Mouse (Mus musculus): ENCODE measurements around the gene Homer1. TPM values are rescaled to one million over a fixed set of nuclear protein-coding genes. Genes with fewer than 3 reads are reported as not detected.

The Homer1 gene
- total and polyA plus RNA-seq, 2 experiments from 2014 or later = 14.8 to 71.9 TPM

DNA sequence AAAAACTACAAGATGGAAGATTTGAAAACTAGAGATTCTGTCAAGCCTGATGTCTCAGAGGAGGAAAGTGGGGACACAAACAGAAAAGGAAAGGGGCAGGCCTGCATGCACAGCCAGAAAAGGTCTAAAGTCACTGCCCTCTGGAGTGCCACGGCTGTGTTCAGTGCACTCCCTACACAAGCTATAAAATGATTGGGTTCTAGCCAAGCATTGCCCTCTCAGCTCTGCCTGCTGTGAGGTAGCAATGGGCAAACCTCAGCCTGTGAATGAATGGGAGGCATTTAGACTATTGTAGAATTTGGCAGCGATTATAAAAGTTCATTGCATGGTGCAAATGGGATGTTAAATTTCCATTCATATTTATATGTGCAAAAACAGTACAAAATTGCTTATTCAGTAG is 120.3 kb downstream of the Homer1 start:
- WGBS = 79% methylated on average over 2 of the region's 2 CpGs
- H3K9ac ChIP-seq (replicated peaks; ENCODE audit: low read depth, low read length) = no peak overlapping the region
- H3K4me2 ChIP-seq (ENCODE audit: low read depth, low read length) = no peak overlapping the region
- ATAC-seq (ENCODE audit: insufficient read depth, low read depth) (no peak), DNase-seq (ENCODE audit: low spot score) (no peak)
- no peaks in the 10 kb centered on the region for H3K36me3 ChIP-seq (replicated peaks; ENCODE audit: control insufficient read depth, insufficient read depth, low read length)
- H3K27me3 ChIP-seq (ENCODE audit: control insufficient read depth, insufficient read depth, low read length) = no peaks in the 10 kb centered on the region
- H3K4me1 ChIP-seq (ENCODE audit: control insufficient read depth, insufficient read depth) = no peaks in the 10 kb centered on the region
- no peak overlapping the region for H3K27ac ChIP-seq (ENCODE audit: low read depth)
- H3K9me3 ChIP-seq (replicated peaks; ENCODE audit: control insufficient read depth, low read length) = no peaks in the 10 kb centered on the region
- TF ChIP-seq CTCF (IDR thresholded peaks at IDR 0.05; ENCODE audit: low read depth) (no peak), EP300 (IDR thresholded peaks at IDR 0.05; ENCODE audit: low read depth) (no peak)
- no peak overlapping the region for H3K4me3 ChIP-seq (ENCODE audit: low read depth, low read length)

DNA sequence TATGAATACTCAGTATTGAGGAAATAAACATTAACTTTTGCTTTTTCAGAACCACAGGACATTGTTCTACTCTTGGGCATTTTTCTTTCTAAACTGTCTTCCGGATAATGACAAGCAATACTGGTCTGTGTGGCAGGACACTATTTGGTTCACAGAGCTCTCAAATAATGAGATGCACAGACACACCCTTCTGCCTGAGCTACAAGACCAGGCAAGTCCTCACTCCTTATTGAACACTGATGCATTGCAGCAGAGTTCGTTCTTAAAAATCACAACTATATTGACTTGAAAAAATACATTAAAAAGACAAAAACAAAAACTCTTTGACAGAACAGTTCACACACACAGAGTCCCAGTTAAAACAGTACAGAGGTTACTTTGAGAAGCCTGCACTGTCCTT is 123.8 kb downstream of the Homer1 start:
- H3K9me3 ChIP-seq (replicated peaks; ENCODE audit: control insufficient read depth, low read length) = no peaks in the 10 kb centered on the region
- no peak overlapping the region for H3K9ac ChIP-seq (replicated peaks; ENCODE audit: low read depth, low read length)
- TF ChIP-seq EP300 (IDR thresholded peaks at IDR 0.05; ENCODE audit: low read depth) (no peak), CTCF (IDR thresholded peaks at IDR 0.05; ENCODE audit: low read depth) (no peak)
- no peak overlapping the region for H3K4me2 ChIP-seq (ENCODE audit: low read depth, low read length)
- H3K27ac ChIP-seq (ENCODE audit: low read depth) = no peak overlapping the region
- no peaks in the 10 kb centered on the region for H3K36me3 ChIP-seq (replicated peaks; ENCODE audit: control insufficient read depth, insufficient read depth, low read length)
- H3K4me3 ChIP-seq (ENCODE audit: low read depth, low read length) = no peak overlapping the region
- DNase-seq (ENCODE audit: low spot score) (no peak), ATAC-seq (ENCODE audit: insufficient read depth, low read depth) (no peak)
- 89% methylated on average over 2 of the region's 2 CpGs for WGBS
- H3K4me1 ChIP-seq (ENCODE audit: control insufficient read depth, insufficient read depth) = no peaks in the 10 kb centered on the region
- H3K27me3 ChIP-seq (ENCODE audit: control insufficient read depth, insufficient read depth, low read length) = no peaks in the 10 kb centered on the region

DNA sequence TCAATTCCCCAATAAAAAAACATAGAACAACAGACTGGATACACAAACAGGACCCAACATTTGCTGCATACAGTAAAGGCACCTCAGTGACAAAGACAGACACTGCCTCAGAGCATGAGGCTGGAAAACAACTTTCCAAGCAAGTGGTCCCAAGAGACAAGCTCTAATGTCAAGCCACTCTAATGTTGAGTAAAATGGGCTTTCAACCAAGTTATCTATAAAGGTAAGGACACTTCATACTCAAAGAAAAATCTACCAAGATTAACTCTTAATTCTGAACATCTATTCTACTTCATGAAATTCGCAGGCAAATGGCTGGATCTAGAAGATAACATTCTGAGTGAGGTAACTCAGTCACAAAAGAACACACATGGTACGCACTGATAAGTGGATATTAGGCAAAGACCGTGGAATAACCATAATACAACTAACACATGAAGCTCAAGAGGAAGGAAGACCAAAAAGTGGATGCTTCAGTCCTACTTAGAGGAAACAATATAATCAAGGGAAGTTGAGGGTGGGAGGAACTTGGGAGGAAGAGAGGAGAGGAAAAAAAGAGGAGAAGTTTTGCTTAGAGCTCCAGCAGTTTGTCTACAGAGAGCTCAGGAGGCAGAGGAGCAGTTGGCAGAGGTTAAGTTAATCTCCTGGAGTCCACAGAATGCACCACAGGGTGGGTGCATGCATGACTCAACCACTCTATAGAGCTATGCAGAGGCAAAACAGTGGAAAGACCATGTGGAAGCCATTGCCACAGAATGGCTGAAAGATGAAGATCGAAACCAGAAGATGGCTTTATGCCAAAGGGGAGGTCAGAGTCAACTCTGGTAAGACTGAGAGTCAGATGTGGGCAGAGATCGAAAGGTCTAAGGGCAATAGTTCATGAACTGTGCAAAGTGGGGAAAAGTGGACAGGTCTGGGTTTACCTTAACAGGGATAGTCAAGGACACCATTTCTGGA is 128.8 kb downstream of the Homer1 start:
- DNase-seq (ENCODE audit: low spot score) (no peak), ATAC-seq (ENCODE audit: insufficient read depth, low read depth) (no peak)
- Histone ChIP-seq H3K9ac (replicated peaks; ENCODE audit: low read depth, low read length) (no peak overlapping the region), H3K27me3 (ENCODE audit: control insufficient read depth, insufficient read depth, low read length) (no peaks in the 10 kb centered on the region), H3K4me3 (ENCODE audit: low read depth, low read length) (no peak overlapping the region), H3K27ac (ENCODE audit: low read depth) (no peak overlapping the region), H3K4me1 (ENCODE audit: control insufficient read depth, insufficient read depth) (no peaks in the 10 kb centered on the region), H3K4me2 (ENCODE audit: low read depth, low read length) (no peak overlapping the region), H3K36me3 (replicated peaks; ENCODE audit: control insufficient read depth, insufficient read depth, low read length) (peaks cover 10% of the 10 kb centered on the region), H3K9me3 (replicated peaks; ENCODE audit: control insufficient read depth, low read length) (no peaks in the 10 kb centered on the region)
- 80% methylated on average over 5 of the region's 5 CpGs for WGBS
- TF ChIP-seq CTCF (IDR thresholded peaks at IDR 0.05; ENCODE audit: low read depth) = no peak
- TF ChIP-seq EP300 (IDR thresholded peaks at IDR 0.05; ENCODE audit: low read depth) = no peak

DNA sequence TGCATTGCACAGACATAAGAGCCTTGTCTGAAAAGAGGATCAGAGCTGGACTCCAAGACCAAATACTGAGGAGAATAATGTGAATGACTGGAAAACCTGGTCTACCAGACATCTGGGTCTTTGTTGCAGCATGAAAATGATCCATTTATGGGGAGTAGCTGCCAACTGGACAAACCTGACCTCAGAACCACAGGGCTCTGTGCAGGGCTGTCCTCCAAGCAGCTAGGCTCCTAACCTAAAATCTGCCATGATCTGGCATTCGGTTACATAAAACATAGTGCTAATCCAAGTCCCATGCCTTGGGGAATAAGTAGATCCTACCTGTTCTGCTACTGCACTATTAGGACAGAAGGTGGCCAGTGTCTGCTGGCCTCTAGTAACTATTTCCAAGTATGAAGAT is 129.8 kb downstream of the Homer1 start:
- TF ChIP-seq CTCF (IDR thresholded peaks at IDR 0.05; ENCODE audit: low read depth) (no peak), EP300 (IDR thresholded peaks at IDR 0.05; ENCODE audit: low read depth) (no peak)
- peaks cover 17% of the 10 kb centered on the region for H3K36me3 ChIP-seq (replicated peaks; ENCODE audit: control insufficient read depth, insufficient read depth, low read length)

GRCm38 (mm10) chr13:93440167-93440566 is 140.7 kb downstream of the Homer1 start:
- Histone ChIP-seq H3K36me3 (replicated peaks; ENCODE audit: control insufficient read depth, insufficient read depth, low read length) (peaks cover 66% of the 10 kb centered on the region), H3K4me1 (ENCODE audit: control insufficient read depth, insufficient read depth) (no peaks in the 10 kb centered on the region), H3K9ac (replicated peaks; ENCODE audit: low read depth, low read length) (no peak overlapping the region), H3K9me3 (replicated peaks; ENCODE audit: control insufficient read depth, low read length) (no peaks in the 10 kb centered on the region), H3K4me2 (ENCODE audit: low read depth, low read length) (no peak overlapping the region), H3K4me3 (ENCODE audit: low read depth, low read length) (no peak overlapping the region), H3K27ac (ENCODE audit: low read depth) (no peak overlapping the region), H3K27me3 (ENCODE audit: control insufficient read depth, insufficient read depth, low read length) (no peaks in the 10 kb centered on the region)
- no peak for DNase-seq (ENCODE audit: low spot score)
- 87% methylated on average over 3 of the region's 3 CpGs for WGBS
- no peak; the same call in 1 of the 2 replicates for ATAC-seq (ENCODE audit: insufficient read depth, low read depth)
- TF ChIP-seq CTCF (IDR thresholded peaks at IDR 0.05; ENCODE audit: low read depth) (no peak), EP300 (IDR thresholded peaks at IDR 0.05; ENCODE audit: low read depth) (no peak)

More for the DNA sequence above, 129.8 kb downstream of the Homer1 start:
- Histone ChIP-seq H3K4me3 (ENCODE audit: low read depth, low read length) (no peak overlapping the region), H3K9me3 (replicated peaks; ENCODE audit: control insufficient read depth, low read length) (no peaks in the 10 kb centered on the region), H3K4me2 (ENCODE audit: low read depth, low read length) (no peak overlapping the region), H3K4me1 (ENCODE audit: control insufficient read depth, insufficient read depth) (no peaks in the 10 kb centered on the region), H3K27me3 (ENCODE audit: control insufficient read depth, insufficient read depth, low read length) (no peaks in the 10 kb centered on the region), H3K9ac (replicated peaks; ENCODE audit: low read depth, low read length) (no peak overlapping the region), H3K27ac (ENCODE audit: low read depth) (no peak overlapping the region)
- no peak for DNase-seq (ENCODE audit: low spot score)
- WGBS = 97% methylated on average over 1 of the region's 1 CpGs
- ATAC-seq (ENCODE audit: insufficient read depth, low read depth) = no peak

Data from heart, postnatal 0 days (tissue).